Mouse (Mus musculus) left cerebral cortex, postnatal 4 days (tissue): ENCODE data around the gene Kazn. TPM values are rescaled to one million over a fixed set of nuclear protein-coding genes. Genes with fewer than 3 reads are reported as not detected.
A peak's percentile ranks its signal among the peaks of the same experiment; 100 is the strongest.

Experiments
- DNase-seq: peaks from one replicate; pipeline ENCODE4 v3.0.0-alpha.2; 2022
- intact Hi-C: fragments of 180-260 bp; cut with DNase I; formaldehyde crosslinking; loops from one replicate; pipeline ENCODE4 v1.15.1; 2025
- total RNA-seq, 2 experiments: library from RNA; stranded (reverse); gene quantifications; 2 replicates each; pipeline ENCODE4 v1.2.3; 2021

Kazn gene
- total RNA-seq, 2 experiments from 2014 or later, result 68.9 to 70.4 TPM

GRCm38 (mm10) chr4:142135515-142135914, 103.7 kb downstream of the Kazn start:
- intact Hi-C loops, result no loop called here
- DNase-seq, result no peak

GRCm38 (mm10) chr4:142130162-142130561, 109.0 kb downstream of the Kazn start:
- no peak for DNase-seq
- intact Hi-C loops, result no loop called here

- intact Hi-C loops, result no loop called here
- DNase-seq, result no peak
Observed at GRCm38 (mm10) chr4:142127275-142127788, 111.9 kb downstream of the Kazn start.

- no peak for DNase-seq
- intact Hi-C loops, result no loop called here
Observed at GRCm38 (mm10) chr4:142126641-142127274, 112.4 kb downstream of the Kazn start.

GRCm38 (mm10) chr4:142121164-142121563, 118.0 kb downstream of the Kazn start:
- no peak for DNase-seq
- intact Hi-C loops, result no loop called here

- intact Hi-C loops, result no loop called here
- DNase-seq, result no peak
Observed at GRCm38 (mm10) chr4:142118522-142118921, 120.7 kb downstream of the Kazn start.

- DNase-seq, result peak; percentile 32
- intact Hi-C loops, result no loop called here
Observed at GRCm38 (mm10) chr4:142117993-142118392, 121.2 kb downstream of the Kazn start.

GRCm38 (mm10) chr4:142113306-142113705, 125.9 kb downstream of the Kazn start:
- no peak for DNase-seq
- intact Hi-C loops, result no loop called here

GRCm38 (mm10) chr4:142103081-142103671, 136.0 kb downstream of the Kazn start:
- DNase-seq, result no peak
- intact Hi-C loops, result no loop called here

GRCm38 (mm10) chr4:142098303-142098702, 140.9 kb downstream of the Kazn start:
- intact Hi-C loops, result loop anchor here (5.0 kb wide), 1 partner anchor 91 kb away; no protein-coding TSS in a partner anchor

GRCm38 (mm10) chr4:142097871-142098270, 141.3 kb downstream of the Kazn start:
- intact Hi-C loops, result loop anchor here (5.0 kb wide), 1 partner anchor 91 kb away; no protein-coding TSS in a partner anchor

More at GRCm38 (mm10) chr4:142098303-142098702, 140.9 kb downstream of the Kazn start:
- peak; percentile 89 for DNase-seq

GRCm38 (mm10) chr4:142095513-142096241, 143.5 kb downstream of the Kazn start:
- peak; percentile 96 for DNase-seq
- intact Hi-C loops, result loop anchor here (5.0 kb wide), 1 partner anchor 88 kb away; no protein-coding TSS in a partner anchor

More at GRCm38 (mm10) chr4:142097871-142098270, 141.3 kb downstream of the Kazn start:
- DNase-seq, result peak; percentile 40

GRCm38 (mm10) chr4:142094386-142094785, 144.8 kb downstream of the Kazn start:
- intact Hi-C loops, result no loop called here
- no peak for DNase-seq

GRCm38 (mm10) chr4:142091100-142091499, 148.1 kb downstream of the Kazn start:
- intact Hi-C loops, result no loop called here
- DNase-seq, result no peak

- DNase-seq, result no peak
- intact Hi-C loops, result no loop called here
Observed at GRCm38 (mm10) chr4:142089966-142090365, 149.2 kb downstream of the Kazn start.

- no peak for DNase-seq
- intact Hi-C loops, result no loop called here
Observed at GRCm38 (mm10) chr4:142088836-142089235, 150.4 kb downstream of the Kazn start.

GRCm38 (mm10) chr4:142088409-142088808, 150.8 kb downstream of the Kazn start:
- no peak for DNase-seq
- intact Hi-C loops, result no loop called here

GRCm38 (mm10) chr4:142084936-142085563, 154.2 kb downstream of the Kazn start:
- DNase-seq, result no peak
- intact Hi-C loops, result no loop called here

- no peak for DNase-seq
- intact Hi-C loops, result no loop called here
Observed at GRCm38 (mm10) chr4:142084131-142084899, 154.9 kb downstream of the Kazn start, which contains the start of gene Tmem51. TSS of gene Tmem51 (minus strand) at chr4:142084304.

GRCm38 (mm10) chr4:142083762-142084130, 155.5 kb downstream of the Kazn start:
- intact Hi-C loops, result no loop called here
- DNase-seq, result peak; percentile 50
